Mouse (Mus musculus) megakaryocyte progenitor cell, adult 5-6 weeks (primary cell): ENCODE measurements around the gene Fbxw17. TPM values are rescaled to one million over a fixed set of nuclear protein-coding genes. Genes with fewer than 3 reads are reported as not detected.
"Not testable (repeated sequence)": the region's sequence is repeated elsewhere in the genome, so short reads cannot be mapped to it uniquely, and the experiment has no call there.

Experiments
- ATAC-seq: replicated peaks from 2 replicates; pipeline ENCODE4 v1.8.0; 2016; ENCODE audit warnings: mild to moderate bottlenecking, moderate TSS enrichment, inconsistent platforms; ENCODE audit not compliant: poor library complexity
- total RNA-seq, 2 experiments: library from RNA; stranded (forward) in 1 of 2; stranded (reverse) in 1 of 2; fragments of 157-497, 149-512 nt in 1 of 2; fragments of 200-1000 nt in 1 of 2; gene quantifications; 2 replicates each; pipeline versions ENCODE4 v1.2.3 to v1.2.4; 2015 to 2017

Gene Fbxw17
- total RNA-seq (2015) (9.7 and 12.2 TPM in 2 replicates), total RNA-seq (2017) (7.7 and 13.1 TPM in 2 replicates)

- peak; percentile 99 for ATAC-seq
These were observed at the start of gene Fbxw17 for GRCm38 (mm10) chr13:50417389-50418183. TSS of gene Fbxw17 (plus strand) at chr13:50417864.

GRCm38 (mm10) chr13:50372934-50373705 lies 44.5 kb upstream of the Fbxw17 start:
- not testable (repeated sequence) for ATAC-seq

DNA sequence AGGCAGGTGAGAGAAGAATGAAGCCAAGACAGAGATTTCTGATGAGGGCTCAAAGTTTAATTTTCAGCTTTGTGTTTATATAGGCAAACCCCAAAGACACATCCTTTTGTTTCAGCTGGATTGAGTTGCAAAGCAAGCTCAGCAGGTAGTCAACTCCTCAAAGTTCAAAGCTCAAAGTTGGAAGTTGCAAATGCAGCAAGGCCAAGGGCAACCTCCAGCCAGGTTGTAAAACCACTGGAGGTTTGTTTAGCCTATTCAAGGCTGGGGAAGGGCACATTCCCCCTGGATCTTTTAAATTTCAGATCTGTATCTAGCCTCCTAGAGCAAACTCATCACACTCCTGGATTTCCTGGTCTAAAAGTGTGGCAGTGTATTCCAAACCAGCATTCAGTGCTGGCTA lies 28.5 kb upstream of the Fbxw17 start:
- not testable (repeated sequence) for ATAC-seq

DNA sequence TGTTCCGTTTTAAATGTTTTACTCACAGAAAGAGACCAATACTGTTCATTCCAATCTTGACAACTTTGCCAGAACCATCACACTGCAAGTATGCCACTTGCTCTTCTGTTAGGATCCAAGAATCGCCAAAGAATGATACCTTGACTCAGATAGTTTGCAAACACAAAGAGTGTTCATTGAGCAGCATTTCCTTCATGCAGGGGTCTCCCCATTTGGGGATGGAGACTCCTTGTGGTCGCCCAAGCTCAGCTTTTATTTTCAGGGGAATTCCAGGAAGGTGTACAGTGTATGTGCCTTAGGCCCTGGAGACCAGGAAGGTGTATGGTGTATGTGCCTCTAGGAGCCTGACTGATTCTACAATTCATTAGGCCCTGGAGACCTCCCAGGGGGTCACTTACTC lies 757 bp downstream of the Fbxw17 start:
- ATAC-seq = no peak

GRCm38 (mm10) chr13:50423625-50424209 lies 6.1 kb downstream of the Fbxw17 start:
- ATAC-seq = no peak

DNA sequence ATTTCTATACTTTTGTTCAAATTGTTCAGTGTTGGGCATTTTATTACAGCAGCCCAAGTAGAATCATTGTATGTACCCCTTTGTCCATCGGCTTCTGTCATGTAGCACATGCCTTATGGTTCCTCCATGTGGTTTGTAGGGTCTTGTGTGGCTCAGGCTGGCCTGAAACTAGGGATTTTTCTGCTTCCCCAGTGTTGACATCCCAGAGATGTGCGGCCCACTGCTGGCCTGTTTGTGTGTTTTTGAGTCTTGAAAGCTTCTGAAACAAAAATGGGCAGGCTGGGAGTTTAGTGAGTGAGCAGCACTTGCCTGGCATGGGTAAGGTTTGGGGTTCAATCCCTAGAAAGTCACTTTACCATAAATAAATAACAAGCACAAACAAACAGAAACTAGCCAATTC lies 6.9 kb downstream of the Fbxw17 start:
- ATAC-seq = no peak

- no peak for ATAC-seq
These were observed 9.0 kb downstream of the Fbxw17 start for GRCm38 (mm10) chr13:50426686-50427085.

GRCm38 (mm10) chr13:50443812-50444211 lies 26.1 kb downstream of the Fbxw17 start, which contains the start of gene Gm47429:
TSS of gene Gm47429 (minus strand) at chr13:50443912.
- ATAC-seq = no peak

DNA sequence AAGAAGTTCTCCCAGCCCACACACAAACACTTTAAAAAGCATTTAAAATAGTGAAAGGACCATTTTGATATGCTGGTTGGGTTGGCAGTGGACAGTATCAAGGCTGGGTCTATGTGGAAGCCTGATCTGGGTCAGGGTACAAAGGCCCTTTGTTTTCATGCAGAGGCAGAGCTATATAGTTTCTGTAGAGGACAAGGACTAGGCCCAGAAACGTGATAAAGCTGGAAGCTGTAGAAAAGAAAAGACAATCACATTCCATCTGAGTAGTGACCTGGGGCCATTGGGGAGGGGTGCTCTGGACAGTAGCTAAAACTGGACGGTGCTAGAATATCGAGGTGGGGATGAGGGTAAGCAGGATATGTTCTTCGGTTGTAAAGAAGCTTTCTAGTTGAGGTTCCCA lies 27.6 kb downstream of the Fbxw17 start:
- ATAC-seq = no peak

DNA sequence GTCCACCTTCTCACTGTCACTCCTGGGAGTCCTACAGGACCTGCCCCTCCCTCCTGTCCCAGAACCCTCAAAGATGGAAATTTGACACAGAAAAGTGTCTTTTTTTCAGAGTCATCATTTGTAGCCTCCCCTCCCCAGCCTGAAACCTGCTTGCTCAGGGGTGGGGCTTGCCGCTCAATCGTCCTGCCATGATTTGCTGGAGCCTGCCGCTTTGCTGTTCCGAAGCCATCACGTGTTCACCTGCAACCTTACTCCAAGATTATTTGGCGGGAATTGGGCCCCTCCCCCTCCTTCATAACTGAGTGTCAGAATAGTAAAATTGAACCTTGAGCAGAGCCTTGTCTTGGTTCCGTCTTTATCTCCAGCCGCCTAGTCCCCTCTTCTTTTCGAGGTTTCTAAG lies 34.6 kb downstream of the Fbxw17 start:
- ATAC-seq = not testable (repeated sequence)

- no peak for ATAC-seq
These were observed 35.8 kb downstream of the Fbxw17 start for GRCm38 (mm10) chr13:50453426-50453825.

DNA sequence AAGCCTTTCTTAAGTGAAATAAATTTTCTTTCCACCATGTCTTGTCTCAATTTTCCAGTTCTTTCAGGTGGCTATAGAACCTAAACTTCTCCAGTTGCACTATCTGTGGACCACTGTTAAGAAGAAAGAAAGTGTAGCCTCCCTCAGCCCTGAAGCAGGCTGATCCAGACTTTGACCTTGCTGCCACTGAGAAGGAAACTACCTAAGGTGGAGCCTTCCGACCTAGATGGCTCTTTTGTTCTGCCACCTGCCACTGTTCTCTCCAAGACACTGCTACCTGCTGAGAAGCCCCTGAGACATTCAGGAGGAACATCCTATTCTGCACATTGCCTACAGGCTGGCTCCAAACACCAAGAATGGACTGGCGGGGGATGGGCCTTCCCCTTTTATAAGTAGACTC lies 42.8 kb downstream of the Fbxw17 start:
- ATAC-seq = not testable (repeated sequence)

- no peak for ATAC-seq
These were observed 47.2 kb downstream of the Fbxw17 start for GRCm38 (mm10) chr13:50464621-50465562.

- no peak for ATAC-seq
These were observed 49.3 kb downstream of the Fbxw17 start, which contains the start of gene Nutm2 for GRCm38 (mm10) chr13:50467007-50467406. TSS of gene Nutm2 (plus strand) at chr13:50467307.

Other genes starting within 250 kb of the Fbxw17 start
- gene Gm906, start 167.6 kb upstream of the Fbxw17 start, total RNA-seq (2015) = not detected in 2 replicates
- gene Gm906, start 167.6 kb upstream of the Fbxw17 start, total RNA-seq (2017) = not detected in 2 replicates
- not detected in 2 replicates for gene Gm47429, start 26.0 kb downstream of the Fbxw17 start, total RNA-seq (2015)
- not detected in 2 replicates for gene Gm47429, start 26.0 kb downstream of the Fbxw17 start, total RNA-seq (2017)
- gene Nutm2, start 49.4 kb downstream of the Fbxw17 start, total RNA-seq (2015) = not detected in 2 replicates
- not detected in 2 replicates for gene Nutm2, start 49.4 kb downstream of the Fbxw17 start, total RNA-seq (2017)
- not detected in 2 replicates for gene Gm904, start 225.4 kb downstream of the Fbxw17 start, total RNA-seq (2015)
- gene Gm904, start 225.4 kb downstream of the Fbxw17 start, total RNA-seq (2017) = not detected in 2 replicates